Mouse (Mus musculus) embryonic fibroblast, embryonic 13.5 days (primary cell): ENCODE measurements around the gene Plxna2.

Source experiments
- CTCF ChIP-seq: IDR thresholded peaks from 2 replicates; pipeline ENCODE4 v1.5.1; 2011; ENCODE audit warnings: mild to moderate bottlenecking, control low read depth, low read length, moderate library complexity, borderline replicate concordance; ENCODE audit not compliant: insufficient read depth
- POLR2A ChIP-seq: IDR thresholded peaks from 2 replicates; pipeline ENCODE4 v1.6.1; 2011; ENCODE audit warnings: low read depth, mild to moderate bottlenecking, control low read depth, low read length, moderate library complexity

DNA sequence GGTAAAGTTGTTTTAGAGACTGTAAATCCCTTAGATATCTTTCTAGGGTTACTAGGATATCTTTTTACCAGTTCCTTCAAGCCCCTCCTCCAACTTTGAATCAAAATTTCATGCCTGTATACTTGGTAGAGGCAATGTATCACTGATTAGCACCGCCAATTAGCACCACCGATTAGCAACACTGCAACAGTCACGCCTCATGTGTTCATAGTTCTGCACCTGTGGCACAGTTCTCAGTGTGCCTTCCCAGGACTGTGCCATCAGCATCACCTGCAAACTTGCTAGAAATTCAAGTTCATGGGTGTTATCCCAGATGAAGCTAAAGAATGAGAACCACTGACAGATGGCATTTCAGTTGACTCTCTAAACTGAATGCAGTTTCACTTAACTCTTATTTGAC lies 138.8 kb downstream of the Plxna2 start:
- no peak for TF ChIP-seq POLR2A
- no peak for TF ChIP-seq CTCF
